Mouse (Mus musculus): ENCODE data around the gene Pum1.

DNA sequence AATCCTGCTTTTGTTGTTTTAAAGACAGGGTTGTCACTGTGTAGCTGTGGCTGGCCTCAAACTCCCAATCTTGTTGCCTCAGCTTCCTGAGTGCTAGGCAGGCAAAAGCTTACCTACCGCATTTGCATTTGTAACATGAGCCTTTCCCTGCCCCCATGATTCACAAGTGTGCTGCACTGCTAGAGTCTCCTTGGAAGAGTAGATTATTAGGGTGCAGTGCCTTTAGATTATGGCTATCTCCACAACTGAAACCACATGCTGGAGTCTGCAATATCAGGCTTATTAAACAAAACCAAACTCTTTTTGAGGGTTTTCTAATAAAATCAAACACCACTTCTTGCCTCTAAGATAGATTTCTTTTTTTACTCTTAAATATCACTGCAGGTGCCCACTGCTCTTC lies 59.5 kb downstream of the Pum1 start:
- TF ChIP-seq EP300 (IDR thresholded peaks at IDR 0.05; ENCODE audit: low read depth): peak; percentile 26; the same call in 1 of the 2 replicates
- no peak for TF ChIP-seq CTCF (IDR thresholded peaks at IDR 0.05; ENCODE audit: low read depth)
